Mouse (Mus musculus): ENCODE results near the gene Chd2.

Gene Chd2

GRCm38 (mm10) chr7:73561492-73562055, 19.9 kb upstream of the Chd2 start:
- no peak for DNase-seq (ENCODE audit: low spot score)

- no peak for DNase-seq (ENCODE audit: low spot score)
Observed at GRCm38 (mm10) chr7:73560811-73561210, 19.2 kb upstream of the Chd2 start.

GRCm38 (mm10) chr7:73559853-73560190, 18.2 kb upstream of the Chd2 start:
- no peak for DNase-seq (ENCODE audit: low spot score)

GRCm38 (mm10) chr7:73559170-73559852, 17.7 kb upstream of the Chd2 start:
- no peak for DNase-seq (ENCODE audit: low spot score)

GRCm38 (mm10) chr7:73558293-73559169, 16.9 kb upstream of the Chd2 start:
- peak; percentile 99 for DNase-seq (ENCODE audit: low spot score)

- DNase-seq (ENCODE audit: low spot score) = no peak
Observed at GRCm38 (mm10) chr7:73557671-73558265, 16.1 kb upstream of the Chd2 start.

DNA sequence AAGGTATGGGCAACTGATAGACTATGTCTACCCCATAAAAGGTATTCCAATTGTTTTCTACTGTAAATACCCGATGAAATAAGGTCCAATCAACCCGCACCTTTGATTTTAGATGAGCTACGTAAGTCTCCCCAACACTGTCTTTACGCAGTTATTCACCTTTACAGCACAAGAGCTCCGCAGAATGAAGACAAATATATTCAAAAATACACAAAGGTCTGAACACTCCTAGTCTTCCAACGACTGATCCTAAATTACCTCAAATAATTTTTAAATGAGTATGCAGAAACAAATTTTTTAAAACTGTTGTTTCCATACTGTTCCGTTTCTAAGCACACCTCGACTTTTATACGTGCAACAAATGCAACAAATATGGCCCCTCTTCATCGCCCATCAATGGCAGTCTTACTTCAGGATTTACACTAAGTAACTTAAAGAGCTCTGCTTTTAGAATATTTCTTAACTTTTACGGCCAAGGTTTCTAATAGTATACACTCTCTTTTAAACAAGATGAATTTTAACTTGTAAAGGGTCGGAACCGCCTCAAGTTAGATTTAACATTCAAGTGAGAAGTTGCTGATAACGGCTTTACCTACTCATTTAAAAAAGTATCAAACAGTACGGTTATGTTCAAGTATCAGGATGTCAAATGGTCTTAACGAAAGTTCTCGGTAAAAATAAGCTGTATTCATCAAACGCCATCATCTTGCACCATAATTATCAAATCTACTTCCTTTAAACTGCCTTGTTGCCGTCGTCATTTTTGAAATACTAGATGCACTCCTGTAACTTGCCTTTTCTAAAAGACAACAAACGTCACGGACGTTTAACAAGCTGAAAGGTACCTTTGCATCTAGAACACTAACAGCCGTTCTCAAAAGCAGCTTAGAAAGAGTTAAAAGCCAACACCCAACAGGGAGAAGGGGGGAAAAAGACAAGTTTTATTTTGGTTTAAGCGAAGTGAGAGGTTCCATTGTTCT, 15.3 kb upstream of the Chd2 start:
- no peak for DNase-seq (ENCODE audit: low spot score)

DNA sequence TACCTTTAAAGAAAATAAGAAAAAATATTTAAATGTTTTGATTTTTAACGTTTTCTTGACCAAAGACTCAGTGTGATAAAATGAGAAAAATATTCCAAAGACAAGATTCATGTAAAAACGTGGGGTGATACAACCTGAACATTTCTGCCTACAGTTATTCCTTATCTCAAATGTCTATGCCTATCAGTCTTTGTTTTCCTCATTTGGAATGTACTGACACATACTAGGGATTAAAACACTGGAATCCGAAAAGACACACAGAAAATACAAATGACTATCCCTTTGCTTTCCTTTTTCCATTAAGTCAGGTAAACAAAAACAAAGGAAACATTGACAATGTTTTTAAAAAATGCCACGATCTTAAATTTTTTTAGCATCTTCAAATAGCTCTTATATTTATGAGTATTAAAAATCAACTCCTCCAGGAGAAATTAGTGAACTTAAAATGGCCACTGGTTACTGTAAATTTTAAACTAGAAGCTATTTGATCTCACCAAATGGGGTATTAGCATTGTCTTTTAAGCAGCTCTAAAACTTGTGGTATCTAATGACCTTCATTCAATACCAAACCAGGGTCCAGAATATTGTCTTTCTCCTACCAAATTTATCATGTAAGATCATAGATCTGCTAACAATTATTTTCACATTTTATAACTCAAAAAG, 14.4 kb upstream of the Chd2 start:
- DNase-seq (ENCODE audit: low spot score) = no peak

DNA sequence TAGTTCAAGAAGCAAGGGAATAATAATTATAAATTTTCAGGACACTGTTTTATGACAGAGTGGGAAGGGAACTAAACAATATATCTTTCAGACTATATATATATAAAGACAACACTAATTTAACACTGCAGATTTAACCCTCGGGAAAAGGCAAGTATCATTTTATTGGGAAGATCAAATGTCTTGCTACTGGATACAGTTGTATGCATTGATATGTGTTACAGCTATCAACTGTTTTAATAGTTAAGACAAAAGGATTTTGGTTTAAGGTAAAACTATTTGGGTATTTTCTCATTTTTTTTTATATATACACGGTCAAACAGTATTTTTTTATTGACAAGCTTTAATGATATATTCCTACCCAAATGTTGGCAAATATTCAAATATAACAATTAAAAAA, 13.2 kb upstream of the Chd2 start:
- no peak for DNase-seq (ENCODE audit: low spot score)

- DNase-seq (ENCODE audit: low spot score) = no peak
Observed at GRCm38 (mm10) chr7:73553160-73553559, 11.5 kb upstream of the Chd2 start.

GRCm38 (mm10) chr7:73552054-73552750, 10.6 kb upstream of the Chd2 start:
- DNase-seq (ENCODE audit: low spot score) = no peak

GRCm38 (mm10) chr7:73551370-73551769, 9.7 kb upstream of the Chd2 start:
- no peak for DNase-seq (ENCODE audit: low spot score)

DNA sequence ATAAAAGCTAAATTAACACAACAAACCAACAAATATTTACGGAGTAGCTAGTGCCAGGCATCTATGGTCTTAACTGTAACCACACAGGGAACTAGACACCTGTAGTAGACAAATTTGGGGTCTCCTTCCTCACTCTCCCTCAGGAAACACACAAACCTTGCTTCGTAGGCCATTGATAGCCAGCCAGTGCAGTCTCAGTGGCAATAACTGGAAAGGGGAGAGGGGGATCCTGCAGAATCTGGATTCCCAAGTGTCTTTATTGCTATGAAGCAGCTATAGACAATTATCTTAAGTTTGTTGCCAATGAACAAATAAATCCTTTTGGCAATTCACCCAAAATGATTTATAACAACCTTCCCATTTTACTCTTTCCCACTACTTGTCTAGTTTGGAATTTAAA, 6.4 kb upstream of the Chd2 start:
- no peak for DNase-seq (ENCODE audit: low spot score)

DNA sequence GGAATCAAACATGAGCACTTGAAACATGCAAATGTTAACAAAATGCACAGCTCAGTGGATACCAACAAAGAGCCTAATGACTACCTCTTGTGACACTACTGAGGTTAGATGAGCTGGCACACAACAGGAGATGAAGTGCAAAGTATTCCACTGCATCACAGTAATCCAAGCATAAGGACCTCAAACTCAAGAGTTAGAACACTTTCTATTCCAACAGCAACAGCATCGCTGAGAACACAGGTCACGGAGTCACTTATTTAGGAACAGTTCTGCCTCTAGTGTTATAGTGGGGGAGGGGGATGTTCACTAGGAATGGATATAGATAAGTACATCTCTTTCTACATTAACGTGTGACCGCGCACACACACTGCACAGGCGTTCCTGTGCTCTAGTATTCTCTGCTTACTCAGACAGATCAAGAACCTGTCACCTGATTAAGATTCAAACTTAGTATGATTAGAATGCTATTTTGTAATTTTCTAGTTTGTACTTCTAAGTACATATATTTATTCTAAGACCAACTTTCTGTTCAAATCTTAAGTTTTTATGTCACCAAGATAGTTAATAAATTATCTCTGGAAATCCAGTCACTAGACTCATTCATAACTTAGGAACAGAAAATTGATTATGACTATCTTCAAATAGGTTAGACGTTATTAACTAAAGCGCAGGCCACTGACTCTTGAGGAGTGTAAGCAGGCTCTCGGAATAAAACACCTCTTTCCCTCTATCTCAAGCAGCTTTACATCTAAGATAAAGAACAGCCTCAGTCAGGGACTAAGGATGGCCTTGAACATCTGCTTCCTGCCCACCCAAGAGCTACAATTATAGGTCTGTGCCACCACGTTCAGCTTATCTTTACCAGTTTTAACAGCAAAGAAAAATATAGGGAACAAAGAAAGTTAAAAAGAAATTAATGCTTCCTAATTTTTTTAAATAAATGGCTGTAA, 5.2 kb upstream of the Chd2 start:
- DNase-seq (ENCODE audit: low spot score) = no peak

GRCm38 (mm10) chr7:73545004-73545403, 3.4 kb upstream of the Chd2 start:
- DNase-seq (ENCODE audit: low spot score) = no peak

GRCm38 (mm10) chr7:73542131-73542853, 662 bp upstream of the Chd2 start:
- DNase-seq (ENCODE audit: low spot score) = no peak

DNA sequence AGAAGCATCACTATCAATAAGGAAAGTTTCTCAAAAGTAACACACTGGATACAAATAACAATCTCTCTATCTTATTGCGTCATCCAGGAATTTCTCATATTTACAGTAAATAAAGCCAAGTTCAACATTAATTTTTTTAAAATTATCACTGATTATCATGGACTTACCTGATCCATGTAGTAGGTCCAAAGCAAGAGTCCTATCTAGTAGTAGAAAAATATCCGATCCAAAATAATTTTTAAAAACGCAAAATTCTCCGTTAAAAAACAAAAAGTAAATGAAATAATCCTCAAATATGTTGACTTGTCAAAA, 595 bp downstream of the Chd2 start:
- DNase-seq (ENCODE audit: low spot score) = no peak

- DNase-seq (ENCODE audit: low spot score) = no peak
Observed at GRCm38 (mm10) chr7:73540202-73541078, 1.2 kb downstream of the Chd2 start.

Measured in layer of hippocampus, adult 9-10 months (tissue).